Mouse (Mus musculus) CH12F3 (cell line): ENCODE results near the gene Qrich1.
"Not testable (repeated sequence)": the region's sequence is repeated elsewhere in the genome, so short reads cannot be mapped to it uniquely, and the experiment has no call there.

Experiments
- in situ Hi-C: fragments of 300-500 bp; cut with MboI; formaldehyde crosslinking; loops from 2 replicates; pipeline ENCODE4 v1.14.3; 2020; ENCODE audit warnings: low sequenced_read_pairs

Qrich1 gene

DNA sequence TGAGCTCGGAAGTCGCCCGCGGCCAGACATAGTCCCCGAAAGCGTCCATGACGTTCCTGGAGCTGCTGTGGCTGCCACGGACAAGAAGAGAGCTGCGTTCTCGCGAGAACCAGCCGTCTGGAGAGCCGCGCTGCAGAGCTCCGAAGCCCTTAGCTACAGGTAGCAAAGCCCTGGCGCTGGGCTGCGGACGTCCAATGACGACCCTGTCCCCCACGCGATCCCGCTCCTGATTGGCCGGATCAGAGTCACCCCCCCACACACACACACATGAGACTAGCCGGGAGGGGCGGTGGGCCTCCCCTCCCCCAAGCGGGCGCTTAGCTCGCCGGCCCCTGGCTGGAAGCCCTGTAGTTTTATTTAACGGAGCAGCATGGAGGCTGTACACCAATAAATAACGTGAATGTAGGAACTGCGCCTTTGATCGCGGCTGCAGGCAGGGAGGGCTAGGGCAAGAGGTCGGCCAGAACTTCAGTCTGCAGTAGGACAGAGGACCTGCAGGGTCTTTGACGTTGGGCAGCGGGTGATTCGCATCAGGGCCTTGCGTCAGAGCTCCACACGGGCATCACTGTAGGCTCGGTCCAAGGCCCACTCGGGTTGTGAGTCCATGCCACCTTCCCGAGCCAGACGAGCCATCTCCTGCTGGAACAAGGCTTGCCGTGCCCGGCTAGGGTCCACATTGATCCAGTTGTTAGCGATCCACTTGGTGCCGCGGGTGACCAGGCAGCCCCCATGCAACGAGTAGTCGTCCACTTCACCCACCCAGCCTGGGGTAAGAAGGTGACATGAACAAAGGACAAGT lies 62.1 kb downstream of the Qrich1 start, which contains the start of gene Wdr6:
Gene Wdr6, minus strand, starts transcription at position 195 of the 799 bp plus-strand sequence.
- in situ Hi-C loops = no loop called here

DNA sequence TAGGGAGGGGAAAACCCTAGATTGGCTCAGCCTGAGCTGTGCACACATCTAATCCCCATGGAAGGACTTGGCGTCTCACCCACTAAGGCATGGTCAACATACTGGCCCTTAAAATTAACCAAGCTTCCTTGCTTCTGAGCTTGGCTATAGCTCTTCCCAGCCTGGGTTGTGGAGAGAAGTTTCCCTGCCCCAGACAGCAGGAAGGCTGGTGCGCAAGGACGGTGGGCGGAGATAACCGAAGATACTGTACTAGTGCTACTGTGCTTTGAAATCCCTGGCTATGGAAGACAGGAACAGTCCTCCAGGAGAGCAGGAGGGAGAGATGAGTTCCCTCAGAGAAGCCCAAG lies 62.7 kb downstream of the Qrich1 start:
- in situ Hi-C loops = no loop called here

DNA sequence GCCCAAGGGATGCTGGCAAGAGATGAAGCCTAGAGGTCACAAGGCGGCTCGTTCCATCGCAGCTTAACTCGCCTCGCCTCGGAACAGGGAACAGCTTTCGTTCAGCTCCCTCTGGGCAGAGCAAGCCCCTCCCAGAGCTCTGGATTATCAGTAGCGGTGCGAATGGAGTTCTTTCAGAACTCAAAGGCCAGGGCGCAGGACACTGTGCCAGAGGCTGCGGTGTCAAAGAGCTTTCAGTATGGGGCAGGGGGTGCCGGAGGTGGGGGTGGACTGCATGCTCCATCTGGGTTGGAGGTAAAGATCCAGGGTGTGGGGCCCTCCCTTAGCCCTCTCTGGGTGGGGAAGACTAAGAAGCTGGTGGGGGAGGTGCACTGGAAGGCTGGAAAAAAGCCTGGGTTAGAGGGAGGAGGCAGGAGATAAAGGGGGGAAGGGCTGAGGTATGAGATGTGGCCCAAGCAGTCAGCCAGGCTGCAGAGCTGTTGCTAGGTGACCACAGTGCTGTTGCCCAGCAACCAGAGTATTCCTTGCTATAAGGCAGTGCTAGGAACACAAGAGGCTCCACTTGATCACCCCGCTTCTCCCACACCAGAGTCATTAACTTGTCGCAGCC lies 71.1 kb downstream of the Qrich1 start:
- in situ Hi-C loops = no loop called here

DNA sequence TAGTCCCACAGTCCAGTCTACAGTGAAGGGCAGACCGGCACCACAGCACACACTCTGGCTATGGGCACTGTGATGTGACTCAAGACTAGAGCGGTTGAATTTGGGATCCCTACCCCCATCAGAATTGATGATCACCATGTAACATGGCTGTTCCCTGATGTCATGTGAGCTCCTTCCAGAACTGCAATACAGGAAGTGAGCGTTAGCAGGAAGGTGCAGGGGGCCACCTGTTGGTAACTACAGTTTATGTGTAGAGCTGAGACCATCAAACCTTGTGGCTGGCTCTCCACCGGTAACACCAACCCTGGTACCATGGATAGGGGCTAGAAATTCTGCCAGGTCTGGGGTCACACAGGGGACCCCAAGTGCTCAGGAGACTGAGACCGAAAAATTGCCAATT lies 72.6 kb downstream of the Qrich1 start:
- in situ Hi-C loops = no loop called here

DNA sequence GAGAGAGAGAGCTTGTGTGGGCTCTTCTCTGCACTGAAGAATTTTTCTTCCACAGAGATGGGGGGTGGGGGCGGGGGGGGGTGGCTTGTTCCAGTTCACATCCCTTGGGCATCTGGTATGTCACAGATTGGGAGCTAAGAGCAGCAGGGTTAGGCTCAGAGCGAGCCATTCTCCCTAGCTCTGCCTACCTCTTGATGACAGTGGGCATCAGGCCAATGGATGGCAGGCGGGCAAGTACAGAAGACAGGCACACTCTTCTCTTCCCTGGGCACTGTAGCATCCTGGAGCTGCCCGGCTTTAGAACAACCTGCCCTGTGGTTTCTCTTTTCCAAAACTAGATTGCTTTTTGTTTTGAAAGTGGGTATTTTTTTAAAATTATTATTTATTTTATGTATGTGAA lies 74.9 kb downstream of the Qrich1 start:
- in situ Hi-C loops = no loop called here

DNA sequence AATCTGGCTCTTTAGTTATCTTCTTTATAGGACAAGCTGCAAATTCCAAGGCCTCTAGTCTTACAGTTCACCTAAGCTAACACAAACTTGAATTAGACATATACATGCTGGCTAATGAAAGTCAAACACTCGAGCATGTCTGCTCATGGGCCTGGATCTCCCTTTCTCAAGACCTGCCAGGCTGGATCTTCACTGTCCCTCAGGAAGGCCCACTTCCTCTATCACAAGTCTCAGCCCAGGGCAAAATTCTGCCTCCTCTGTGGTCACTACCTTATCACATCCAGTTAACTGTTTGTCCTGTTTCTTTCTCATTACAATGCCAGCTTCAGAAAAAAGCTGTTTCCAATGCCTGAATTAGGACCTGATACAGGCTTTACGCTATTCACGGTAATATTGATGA lies 77.7 kb downstream of the Qrich1 start:
- in situ Hi-C loops = no loop called here

DNA sequence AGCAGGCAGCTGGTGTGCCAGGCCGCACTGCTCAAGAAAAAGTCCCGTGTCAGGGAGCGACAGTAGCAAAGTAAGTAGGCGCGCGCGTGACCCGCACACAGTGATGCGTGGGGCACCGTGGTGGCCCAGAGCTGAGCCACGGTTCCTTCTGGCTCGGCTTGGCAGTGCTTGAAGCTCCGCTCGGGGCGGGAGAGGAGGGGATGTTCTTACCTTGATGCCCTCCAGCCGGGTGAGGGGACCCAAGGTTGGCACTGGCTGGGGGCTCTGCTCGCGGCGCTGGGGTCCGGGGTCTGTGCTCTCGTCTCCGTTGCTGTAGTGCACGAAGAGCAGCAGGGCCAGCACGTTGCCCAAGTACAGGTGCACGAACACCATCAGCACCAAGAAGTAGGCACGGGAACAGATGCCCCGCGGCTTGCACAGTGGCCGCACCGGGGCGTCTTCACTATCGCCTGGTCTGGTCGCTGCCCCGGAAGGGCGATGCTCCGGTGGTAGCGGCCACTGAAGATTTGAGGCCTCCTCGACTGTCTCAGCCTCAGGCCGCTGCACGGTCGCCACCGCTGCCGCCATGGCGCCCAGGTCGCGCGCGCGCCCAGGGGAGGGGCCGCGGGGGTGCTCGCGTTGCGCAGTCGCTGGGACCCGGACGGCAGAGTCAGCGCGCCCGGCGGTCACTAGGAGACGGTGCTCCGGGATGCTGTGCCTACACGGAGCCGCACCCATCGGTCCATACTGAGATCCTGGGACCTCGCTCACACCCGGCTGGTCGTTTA lies 80.6 kb downstream of the Qrich1 start, which contains the start of gene P4htm:
Gene P4htm, minus strand, starts transcription at position 670 of the 767 bp plus-strand sequence.
- in situ Hi-C loops = no loop called here

DNA sequence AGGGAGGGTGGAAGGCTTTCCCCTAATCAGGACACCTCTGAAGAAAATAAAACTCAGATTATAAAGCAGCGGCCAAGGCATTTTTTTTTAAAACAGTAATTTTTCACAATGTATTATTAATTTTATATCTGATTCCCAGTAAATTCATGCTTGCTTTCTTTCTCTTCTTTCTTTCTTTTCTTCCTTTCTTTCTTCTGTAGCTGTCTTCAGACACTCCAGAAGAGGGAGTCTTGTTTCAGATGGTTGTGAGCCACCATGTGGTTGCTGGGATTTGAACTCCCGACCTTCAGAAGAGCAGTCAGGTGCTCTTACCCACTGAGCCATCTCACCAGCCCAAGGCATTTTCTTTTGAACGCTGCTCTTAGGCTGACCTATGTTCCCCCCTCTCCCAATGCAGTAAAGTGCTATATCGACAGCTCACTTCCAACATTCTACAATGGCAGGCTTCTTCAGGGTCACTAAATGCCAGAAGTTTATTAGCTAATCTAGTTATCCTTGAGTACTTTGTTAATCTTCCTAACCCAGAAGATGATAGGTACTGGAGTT lies 82.5 kb downstream of the Qrich1 start:
- in situ Hi-C loops = no loop called here

DNA sequence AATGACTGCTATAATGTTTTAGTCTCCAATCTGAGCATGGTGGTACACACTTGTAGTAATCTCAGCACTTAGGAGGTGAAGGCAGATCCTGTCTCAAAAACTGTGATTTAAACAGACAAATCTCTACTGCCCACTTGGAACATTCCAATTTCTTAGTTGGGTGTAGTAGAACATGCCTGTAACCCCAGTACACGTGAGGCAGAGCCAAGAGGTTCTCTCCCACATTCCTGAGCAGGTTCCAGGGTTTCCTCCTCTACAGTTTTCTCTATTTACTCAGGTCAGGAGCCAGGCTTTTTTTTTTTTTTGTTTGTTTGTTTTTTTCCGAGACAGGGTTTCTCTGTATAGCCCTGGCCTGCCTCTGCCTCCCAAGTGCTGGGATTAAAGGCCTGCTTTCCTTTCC lies 83.4 kb downstream of the Qrich1 start:
- in situ Hi-C loops = no loop called here

DNA sequence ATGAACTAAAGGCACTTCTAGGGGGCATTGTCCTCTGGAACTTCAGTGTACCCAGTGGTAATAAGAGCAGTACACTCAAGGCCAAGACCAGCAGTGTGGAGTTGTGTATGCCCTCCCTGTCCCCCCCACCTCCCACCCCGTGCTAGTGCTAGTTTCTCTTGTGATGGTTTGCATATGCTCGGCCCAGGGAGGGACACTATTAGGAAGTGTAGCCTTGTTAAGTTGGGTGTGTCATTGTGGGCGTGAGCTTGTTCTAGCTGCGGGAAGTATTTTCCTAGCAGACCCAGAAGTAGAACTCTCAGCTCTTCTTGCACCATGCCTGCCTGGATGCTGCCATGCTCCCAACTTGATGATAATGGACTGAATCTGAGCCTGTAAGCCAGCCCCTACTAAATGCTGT lies 85.4 kb downstream of the Qrich1 start:
- in situ Hi-C loops = no loop called here

DNA sequence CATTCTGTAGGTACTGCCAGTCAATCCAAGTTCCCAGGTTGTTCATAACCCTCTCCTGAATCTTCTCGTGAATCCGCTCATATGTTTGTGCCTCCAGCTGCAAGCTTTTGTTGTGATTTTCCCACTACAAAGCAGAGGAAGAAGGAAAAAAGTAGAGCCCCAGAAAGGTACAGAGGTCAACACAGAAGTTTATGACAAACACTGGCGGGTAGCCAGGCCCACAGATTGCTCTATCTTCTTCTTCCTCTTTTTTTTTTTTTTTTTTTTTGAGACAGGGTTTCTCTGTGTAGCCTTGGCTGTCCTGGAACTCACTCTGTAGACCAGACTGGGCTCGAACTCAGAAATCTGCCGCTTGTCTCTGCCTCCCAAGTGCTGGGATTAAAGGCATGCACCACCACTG lies 91.3 kb downstream of the Qrich1 start:
- in situ Hi-C loops = not testable (repeated sequence)

DNA sequence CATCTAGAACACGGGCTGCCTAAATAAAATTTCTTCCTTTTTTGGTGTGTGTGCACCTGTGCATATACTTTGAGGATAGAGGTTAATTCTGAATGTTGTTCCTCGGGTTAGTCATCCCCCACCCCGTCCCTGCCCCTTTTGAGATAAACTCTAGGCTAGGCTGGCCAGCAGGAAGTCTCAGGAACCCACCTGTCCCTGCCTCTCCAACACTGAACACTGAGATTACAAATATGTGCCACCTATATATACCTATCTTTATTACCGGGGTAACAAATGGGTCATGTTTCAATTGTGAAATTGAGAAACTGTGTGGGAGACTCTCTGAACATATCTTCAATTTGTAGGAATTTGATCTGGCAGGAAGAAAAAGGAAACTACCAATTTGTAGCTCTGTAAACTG lies 92.3 kb downstream of the Qrich1 start:
- in situ Hi-C loops = no loop called here
